Mouse (Mus musculus) limb, embryonic 15.5 days (tissue): ENCODE measurements around the gene Klhl25. TPM values are rescaled to one million over a fixed set of nuclear protein-coding genes. Genes with fewer than 3 reads are reported as not detected.
"Not testable (repeated sequence)": the region's sequence is repeated elsewhere in the genome, so short reads cannot be mapped to it uniquely, and the experiment has no call there.

Source experiments
- ATAC-seq: fragments of 200-750 bp; cut with Nextera tagmentation; 2 replicates; pipeline ENCODE4 v1.8.0; 2017; ENCODE audit warnings: low read depth, moderate TSS enrichment; ENCODE audit not compliant: insufficient number of reproducible peaks, low FRiP score, low TSS enrichment
- H3K27ac ChIP-seq: fragments of 300-500 bp; sonication (generic); 2 replicates; pipeline ENCODE4 v1.5.1; 2015; ENCODE audit warnings: moderate library complexity, mild to moderate bottlenecking, inconsistent platforms
- H3K27me3 ChIP-seq: fragments of 300-500 bp; sonication (generic); 2 replicates; pipeline ENCODE4 v1.6.1; 2015; ENCODE audit warnings: inconsistent platforms
- H3K36me3 ChIP-seq: fragments of 300-500 bp; sonication (generic); 2 replicates; pipeline ENCODE4 v1.6.1; 2015; ENCODE audit warnings: inconsistent platforms
- H3K4me1 ChIP-seq: fragments of 300-500 bp; sonication (generic); 2 replicates; pipeline ENCODE4 v1.6.1; 2015; ENCODE audit warnings: inconsistent platforms
- H3K4me2 ChIP-seq: fragments of 300-500 bp; sonication (generic); 2 replicates; pipeline ENCODE4 v1.6.1; 2015; ENCODE audit warnings: mild to moderate bottlenecking, inconsistent platforms
- H3K4me3 ChIP-seq: fragments of 300-500 bp; sonication (generic); 2 replicates; pipeline ENCODE4 v1.5.1; 2015; ENCODE audit warnings: mild to moderate bottlenecking, inconsistent platforms
- H3K9ac ChIP-seq: fragments of 300-500 bp; sonication (generic); 2 replicates; pipeline ENCODE4 v1.6.1; 2015; ENCODE audit warnings: inconsistent platforms
- H3K9me3 ChIP-seq: fragments of 300-500 bp; sonication (generic); 2 replicates; pipeline ENCODE4 v1.6.1; 2016; ENCODE audit warnings: inconsistent platforms
- WGBS: fragments of 180-500 bp; shearing (Covaris S2); methylation state at CpG from one replicate; pipeline ENCODE4 v1.1.7; 2015; 5-methylcytosine and 5-hydroxymethylcytosine counted together
- polyA plus RNA-seq: library from polyadenylated mRNA; unstranded; fragments of >200 nt; fragmentation: Nextera tagmentation; extraction: Ambion mirVana; gene quantifications from 2 replicates; pipeline ENCODE4 v1.2.1, GENCODE M21; 2015

The Klhl25 gene
- polyA plus RNA-seq, 1 experiment from 2014 or later, result 19.8 TPM

DNA sequence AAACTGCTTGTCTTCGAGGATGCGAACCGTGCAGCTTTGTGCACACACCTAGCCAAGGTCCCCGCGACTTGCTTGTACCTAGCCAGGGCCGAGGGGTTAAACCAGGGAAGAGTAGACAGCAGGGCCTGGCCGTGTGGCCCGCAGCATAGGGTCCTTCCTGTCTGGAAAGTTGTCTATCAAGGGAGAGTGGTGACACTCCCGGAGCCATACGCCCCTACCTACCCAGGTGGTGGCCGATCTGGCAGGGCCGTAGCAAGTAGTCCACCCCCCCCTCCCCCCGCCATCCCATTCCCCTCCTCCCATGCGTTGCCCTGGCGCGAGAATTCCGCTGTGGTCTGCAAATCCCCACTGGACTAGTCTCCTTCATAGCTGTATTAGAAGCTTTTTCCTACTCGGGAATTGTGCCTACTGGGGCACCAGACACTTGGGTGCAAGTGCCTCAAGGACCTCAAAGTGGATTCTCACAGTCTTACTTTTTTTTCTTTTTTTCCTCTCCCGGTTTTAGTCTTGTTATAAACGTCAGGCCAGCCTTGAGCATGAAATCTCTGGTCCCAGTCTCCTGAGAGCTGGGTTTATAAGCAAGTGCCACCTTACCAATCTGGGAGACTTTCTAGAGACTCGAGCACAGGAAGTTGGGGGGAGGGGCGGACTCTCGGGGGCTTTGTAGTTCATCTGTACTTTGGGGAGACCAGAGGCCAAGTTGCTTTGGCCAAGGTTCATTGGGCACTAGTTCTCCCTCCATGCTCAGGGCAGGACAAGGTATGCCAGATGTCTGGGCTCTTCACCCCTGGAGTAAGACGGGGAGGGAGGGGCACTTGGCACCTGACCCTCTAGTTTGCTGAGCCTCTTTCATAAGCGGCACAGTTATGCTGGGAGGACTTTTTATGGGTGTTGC is 913 bp downstream of the Klhl25 start:
- peaks cover 34% of the 10 kb centered on the region for H3K4me1 ChIP-seq
- H3K36me3 ChIP-seq, result peaks cover 5% of the 10 kb centered on the region; the same call in 1 of the 2 replicates
- peak overlapping the region; percentile 81 for H3K4me2 ChIP-seq
- H3K9ac ChIP-seq, result peak overlapping the region; percentile 81
- no peak for ATAC-seq
- H3K27me3 ChIP-seq, result no peaks in the 10 kb centered on the region
- no peaks in the 10 kb centered on the region for H3K9me3 ChIP-seq
- H3K27ac ChIP-seq, result peak overlapping the region; percentile 90
- H3K4me3 ChIP-seq, result peak overlapping the region; percentile 87
- WGBS, result 1% methylated on average over 25 of the region's 25 CpGs

DNA sequence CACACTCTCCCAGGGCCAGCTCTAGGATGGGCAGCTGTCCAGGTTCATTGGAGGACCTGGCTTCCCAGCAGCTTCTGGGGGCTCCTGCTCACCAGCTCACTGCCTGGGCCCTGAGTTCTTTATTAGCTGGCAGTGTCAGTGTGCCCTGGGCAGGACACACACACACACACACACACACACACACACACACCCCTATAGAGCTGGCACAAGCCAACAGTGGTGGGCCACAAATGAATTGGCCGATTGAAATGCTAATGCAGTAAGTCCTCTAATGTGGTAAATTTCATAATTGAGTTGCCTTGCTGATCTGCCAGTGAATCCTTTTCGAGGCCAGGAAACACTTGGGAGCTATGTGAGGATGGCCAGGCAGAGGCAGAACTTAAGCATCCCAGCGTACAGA is 2.3 kb downstream of the Klhl25 start:
- not testable (repeated sequence) for H3K36me3 ChIP-seq, H3K9ac ChIP-seq, H3K27ac ChIP-seq

DNA sequence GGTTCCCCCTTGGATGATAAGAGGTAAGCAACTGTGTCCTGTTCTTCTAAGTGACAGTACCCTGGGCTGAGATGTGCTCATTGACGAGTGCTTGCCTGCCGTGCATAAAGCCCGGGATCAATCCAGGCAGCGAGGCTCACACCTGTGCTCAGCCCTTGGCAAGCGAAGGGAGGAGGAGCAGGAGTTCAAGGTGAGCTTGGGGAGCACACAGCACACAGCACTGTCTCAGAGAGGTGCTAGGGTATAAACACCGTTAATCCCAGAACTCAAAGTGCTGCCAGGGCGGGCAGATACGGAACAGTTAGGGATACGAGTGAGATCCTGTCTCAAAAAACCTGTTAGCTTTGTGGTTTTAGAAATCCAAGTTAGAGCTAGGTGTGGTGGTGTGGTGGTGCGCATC is 3.2 kb downstream of the Klhl25 start:
- no peak for ATAC-seq
- no peak overlapping the region for H3K4me2 ChIP-seq
- H3K9me3 ChIP-seq, result no peaks in the 10 kb centered on the region
- H3K4me3 ChIP-seq, result no peak overlapping the region
- peaks cover 5% of the 10 kb centered on the region; the same call in 1 of the 2 replicates for H3K36me3 ChIP-seq
- whole genome bisulfite sequencing, result 85% methylated on average over 10 of the region's 10 CpGs
- H3K27ac ChIP-seq, result no peak overlapping the region
- no peaks in the 10 kb centered on the region for H3K27me3 ChIP-seq
- peaks cover 54% of the 10 kb centered on the region for H3K4me1 ChIP-seq
- H3K9ac ChIP-seq, result no peak overlapping the region

More for the DNA sequence above, 2.3 kb downstream of the Klhl25 start:
- H3K4me1 ChIP-seq, result peaks cover 47% of the 10 kb centered on the region
- WGBS, result 77% methylated on average over 1 of the region's 3 CpGs
- H3K27me3 ChIP-seq, H3K4me2 ChIP-seq, H3K4me3 ChIP-seq, H3K9me3 ChIP-seq, ATAC-seq: not testable (repeated sequence)

DNA sequence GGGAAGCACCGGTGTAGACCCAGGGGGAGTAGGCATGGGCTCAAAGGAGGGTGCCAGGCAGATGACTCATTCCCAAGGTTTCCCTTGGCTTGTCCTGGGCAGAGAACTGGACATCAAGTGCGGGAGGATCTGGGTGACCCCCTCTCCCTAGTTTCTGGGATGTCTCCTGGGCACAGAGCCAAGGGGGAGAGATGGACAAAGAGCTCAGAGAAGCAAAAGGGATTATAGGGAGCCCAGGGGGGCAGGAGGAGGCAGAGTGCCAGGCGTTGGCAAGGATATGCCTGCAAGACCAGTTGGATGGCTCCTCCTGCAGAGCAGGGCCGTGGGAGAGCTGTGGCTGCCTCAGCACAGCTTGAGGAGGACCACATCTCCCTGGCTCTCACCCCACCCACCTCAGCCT is 4.3 kb downstream of the Klhl25 start:
- H3K27ac ChIP-seq, result peak overlapping the region; percentile 7; the same call in 1 of the 2 replicates

DNA sequence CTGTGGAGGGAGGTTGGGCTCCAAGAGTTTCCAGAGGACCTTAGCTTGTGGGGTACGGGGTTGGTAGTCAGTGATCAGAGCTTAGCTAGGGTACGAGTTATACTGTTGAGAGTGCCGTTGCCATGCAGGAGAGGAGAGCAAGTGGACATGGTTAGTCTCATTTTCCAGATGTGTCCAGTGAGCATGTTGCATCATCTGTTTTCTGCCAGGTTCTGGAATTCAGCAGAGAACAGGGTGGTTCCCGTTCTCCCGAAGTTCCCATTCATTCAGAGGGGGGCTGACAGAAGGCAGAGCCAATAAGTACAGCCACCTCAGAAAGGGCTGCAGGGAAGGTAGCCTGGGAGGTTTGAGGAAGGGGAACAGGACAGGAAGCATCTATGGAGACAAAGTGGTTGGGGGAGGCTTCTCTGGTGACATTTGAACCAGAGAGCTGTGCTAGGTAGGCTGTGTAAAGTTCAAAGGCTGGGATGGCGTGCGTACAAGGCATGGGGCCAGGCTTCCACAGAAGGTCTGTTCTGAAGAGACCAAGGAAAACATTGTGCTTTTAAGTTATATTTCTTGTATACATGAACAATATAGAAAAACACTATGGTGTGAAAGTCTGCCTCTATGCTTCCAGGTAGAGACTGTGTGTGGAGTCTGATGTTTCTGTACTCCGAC is 5.2 kb downstream of the Klhl25 start:
- H3K4me2 ChIP-seq, result no peak overlapping the region

More for the DNA sequence above, 4.3 kb downstream of the Klhl25 start:
- H3K4me1 ChIP-seq, result peaks cover 53% of the 10 kb centered on the region
- 59% methylated on average over 4 of the region's 4 CpGs for WGBS
- no peak overlapping the region for H3K9ac ChIP-seq
- H3K27me3 ChIP-seq, result no peaks in the 10 kb centered on the region
- H3K4me3 ChIP-seq, result no peak overlapping the region
- no peak for ATAC-seq
- H3K36me3 ChIP-seq, result peaks cover 5% of the 10 kb centered on the region; the same call in 1 of the 2 replicates
- H3K4me2 ChIP-seq, result no peak overlapping the region
- H3K9me3 ChIP-seq, result no peaks in the 10 kb centered on the region

DNA sequence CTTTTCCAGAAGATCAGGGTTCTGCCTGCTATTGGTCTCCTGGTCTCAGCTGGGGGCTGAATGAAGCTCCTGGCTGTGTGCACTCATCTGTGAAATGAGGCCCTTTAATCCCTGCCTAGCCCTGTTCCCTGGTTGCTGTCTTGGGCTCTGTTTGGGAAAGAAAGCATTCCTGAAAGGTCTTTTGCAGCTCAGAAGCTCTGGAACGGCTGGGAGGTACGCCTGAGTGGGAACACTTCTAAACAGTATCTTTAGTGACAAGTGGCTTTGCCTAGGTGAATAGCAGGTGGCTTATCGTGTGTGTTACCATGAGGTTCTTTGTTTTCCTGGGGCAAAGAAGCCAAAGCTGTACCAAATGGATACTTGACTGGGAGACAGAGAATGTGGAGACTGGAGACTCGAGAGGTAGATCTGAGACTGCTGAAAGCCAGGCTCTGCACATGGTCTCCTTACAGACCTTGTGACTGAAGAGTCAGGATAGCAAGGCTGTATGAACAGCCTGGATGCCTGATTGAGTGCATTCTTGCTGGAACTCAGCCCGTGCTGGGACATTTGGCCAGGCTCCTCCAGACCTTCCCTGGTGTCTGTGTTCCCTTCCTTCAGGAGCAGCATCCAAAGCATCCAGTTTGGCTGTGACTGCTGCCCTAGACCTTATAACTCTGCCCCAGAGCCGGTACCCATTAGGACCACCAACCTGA is 6.3 kb downstream of the Klhl25 start:
- Histone ChIP-seq H3K4me2 (no peak overlapping the region), H3K4me3 (no peak overlapping the region), H3K9me3 (no peaks in the 10 kb centered on the region), H3K27me3 (no peaks in the 10 kb centered on the region), H3K27ac (no peak overlapping the region), H3K36me3 (peaks cover 8% of the 10 kb centered on the region; the same call in 1 of the 2 replicates), H3K4me1 (peaks cover 44% of the 10 kb centered on the region), H3K9ac (no peak overlapping the region)
- ATAC-seq, result no peak
- 56% methylated on average over 6 of the region's 6 CpGs for WGBS

More for the DNA sequence above, 5.2 kb downstream of the Klhl25 start:
- H3K9ac ChIP-seq, result no peak overlapping the region
- no peak overlapping the region for H3K27ac ChIP-seq
- no peak for ATAC-seq
- H3K9me3 ChIP-seq, result no peaks in the 10 kb centered on the region
- H3K27me3 ChIP-seq, result no peaks in the 10 kb centered on the region
- peaks cover 51% of the 10 kb centered on the region for H3K4me1 ChIP-seq
- peaks cover 5% of the 10 kb centered on the region; the same call in 1 of the 2 replicates for H3K36me3 ChIP-seq
- 67% methylated on average over 8 of the region's 8 CpGs for WGBS
- no peak overlapping the region for H3K4me3 ChIP-seq

DNA sequence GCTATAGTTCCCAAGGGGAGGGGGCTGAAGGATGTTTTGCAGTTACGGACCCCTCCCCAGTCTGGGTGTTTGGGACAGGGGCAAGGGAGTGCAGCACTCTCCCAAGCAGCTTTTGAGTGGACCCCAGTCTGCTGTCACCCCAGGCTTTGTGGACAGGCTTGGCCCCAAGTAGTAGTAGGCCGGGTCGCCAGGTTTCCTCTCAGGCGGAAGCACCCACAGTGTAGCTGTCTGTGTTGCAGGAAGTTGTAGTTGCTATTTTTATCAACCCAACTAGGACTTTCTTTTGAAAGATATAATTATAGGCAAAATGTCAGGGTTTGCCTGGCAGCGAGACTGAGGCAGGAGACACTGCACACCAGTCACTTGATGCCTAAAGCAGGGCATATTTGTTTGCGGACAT is 6.9 kb downstream of the Klhl25 start:
- Histone ChIP-seq H3K27ac (0 out of 2 replicates have a peak overlapping the region, but pooled peaks have one; percentile 7), H3K36me3 (peaks cover 13% of the 10 kb centered on the region; the same call in 1 of the 2 replicates), H3K4me1 (peaks cover 39% of the 10 kb centered on the region), H3K27me3 (no peaks in the 10 kb centered on the region), H3K9me3 (no peaks in the 10 kb centered on the region), H3K9ac (no peak overlapping the region), H3K4me3 (no peak overlapping the region), H3K4me2 (no peak overlapping the region)
- 75% methylated on average over 6 of the region's 6 CpGs for WGBS
- ATAC-seq, result no peak

DNA sequence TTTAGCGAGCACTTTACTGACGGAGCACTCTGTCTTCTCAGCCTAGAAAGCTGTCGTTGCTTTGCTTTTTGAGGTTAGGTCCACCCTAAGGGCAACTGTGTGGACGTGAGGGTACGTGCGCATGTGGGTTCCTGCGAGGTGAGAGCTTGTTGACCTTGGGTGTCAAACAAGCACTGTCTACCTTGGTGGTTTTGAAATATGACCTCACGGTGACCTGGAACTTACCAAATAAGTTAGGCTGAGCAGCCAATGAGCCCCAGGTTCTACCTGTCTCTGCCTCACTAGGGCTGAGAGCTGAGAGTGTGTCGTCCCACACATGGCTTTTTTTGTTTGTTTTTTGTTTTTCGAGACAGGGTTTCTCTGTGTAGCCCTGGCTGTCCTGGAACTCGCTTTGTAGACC is 8.1 kb downstream of the Klhl25 start:
- 72% methylated on average over 11 of the region's 11 CpGs for WGBS
- Histone ChIP-seq H3K9me3 (no peaks in the 10 kb centered on the region), H3K4me2 (no peak overlapping the region), H3K27me3 (no peaks in the 10 kb centered on the region), H3K4me1 (peaks cover 39% of the 10 kb centered on the region), H3K27ac (no peak overlapping the region), H3K4me3 (no peak overlapping the region), H3K9ac (no peak overlapping the region), H3K36me3 (peaks cover 13% of the 10 kb centered on the region; the same call in 1 of the 2 replicates)
- no peak for ATAC-seq

DNA sequence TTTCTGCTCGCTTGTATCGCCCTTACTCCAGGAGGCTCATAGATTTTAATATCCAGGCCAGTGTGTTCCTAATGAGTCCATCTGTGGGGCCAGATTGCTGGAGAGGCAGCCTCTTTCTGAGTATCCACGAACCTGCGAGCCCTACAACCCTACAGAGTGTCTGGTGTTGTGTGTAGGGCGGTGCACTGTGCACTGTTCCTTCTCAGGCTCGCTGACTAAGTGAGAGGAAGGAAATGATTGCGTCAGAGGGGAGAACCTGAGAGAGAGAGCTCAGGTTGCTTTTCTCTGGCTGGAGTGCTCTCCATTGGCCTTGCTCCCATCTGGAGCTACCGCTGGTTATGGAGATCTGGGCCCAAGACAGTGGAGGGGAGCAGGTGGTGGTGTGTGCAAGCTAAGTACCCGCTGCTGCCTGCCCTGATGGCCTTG is 11.7 kb downstream of the Klhl25 start:
- Histone ChIP-seq H3K9me3 (no peaks in the 10 kb centered on the region), H3K4me2 (no peak overlapping the region), H3K4me3 (no peak overlapping the region), H3K27me3 (no peaks in the 10 kb centered on the region), H3K27ac (no peak overlapping the region), H3K9ac (no peak overlapping the region), H3K36me3 (peaks cover 17% of the 10 kb centered on the region; the same call in 1 of the 2 replicates), H3K4me1 (peaks cover 13% of the 10 kb centered on the region)
- no peak for ATAC-seq
- WGBS, result 72% methylated on average over 9 of the region's 9 CpGs

DNA sequence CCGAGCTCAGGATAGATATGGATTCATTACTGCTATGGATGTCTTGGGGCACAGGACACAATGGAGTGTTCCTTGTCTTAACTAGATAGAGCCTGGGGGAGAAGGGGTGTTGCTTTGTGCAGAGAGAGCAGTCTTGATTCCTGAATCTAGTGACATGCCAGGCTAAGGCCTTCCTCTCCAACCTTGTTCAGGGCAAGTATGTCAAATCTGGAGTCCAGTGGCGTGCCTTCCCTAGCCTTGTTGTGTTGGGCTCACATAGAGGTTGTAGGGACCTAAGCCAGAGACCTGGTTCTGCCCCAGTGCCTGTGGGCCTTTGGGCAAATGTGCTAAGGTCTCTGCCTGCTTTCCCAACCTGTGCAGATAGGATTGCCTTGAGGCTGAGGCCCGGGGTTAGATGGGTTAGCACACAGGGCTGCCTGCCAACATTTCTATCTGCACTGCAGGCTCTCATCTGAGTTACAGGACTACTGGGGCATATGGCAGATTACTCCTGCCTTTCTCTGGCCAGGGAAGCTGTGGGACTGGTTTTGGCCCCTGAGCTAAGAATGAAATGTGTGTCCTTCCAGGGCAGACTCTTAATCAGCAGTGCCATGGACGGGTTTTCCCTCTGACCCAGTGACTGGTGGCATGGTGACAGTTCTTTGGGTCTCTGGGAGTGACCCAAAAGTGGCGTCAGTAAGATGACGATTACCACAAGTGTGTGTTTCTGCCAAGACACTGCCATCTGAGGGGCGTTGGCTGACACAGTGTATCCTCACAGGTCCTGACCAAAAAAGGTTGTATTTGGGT is 13.7 kb downstream of the Klhl25 start:
- 92% methylated on average over 7 of the region's 7 CpGs for WGBS
- H3K4me3 ChIP-seq, H3K27ac ChIP-seq, H3K4me1 ChIP-seq, H3K27me3 ChIP-seq, H3K9ac ChIP-seq, H3K9me3 ChIP-seq, ATAC-seq, H3K4me2 ChIP-seq: not testable (repeated sequence)
- peaks cover 38% of the 10 kb centered on the region for H3K36me3 ChIP-seq

DNA sequence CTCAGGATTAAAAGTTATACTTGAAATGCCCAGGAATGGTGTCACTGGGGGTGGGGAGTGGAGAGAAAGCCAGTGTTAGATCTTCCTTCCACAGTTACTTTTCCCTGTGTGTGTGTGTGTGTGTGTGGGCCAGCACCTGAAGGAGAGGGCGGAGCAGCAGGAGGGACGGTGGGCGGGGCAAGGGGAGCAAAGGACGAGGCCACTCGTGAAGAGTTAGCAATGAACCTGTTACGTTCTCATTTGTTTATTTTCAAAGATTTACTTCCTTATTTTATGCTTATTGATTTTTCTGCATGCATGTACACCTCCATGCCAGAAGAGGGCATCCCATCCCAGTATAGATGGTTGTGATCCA is 14.3 kb downstream of the Klhl25 start:
- H3K4me2 ChIP-seq, H3K27me3 ChIP-seq, H3K9ac ChIP-seq, H3K4me1 ChIP-seq, H3K9me3 ChIP-seq, ATAC-seq, H3K27ac ChIP-seq, H3K4me3 ChIP-seq: not testable (repeated sequence)
- H3K36me3 ChIP-seq, result peaks cover 43% of the 10 kb centered on the region
- WGBS, result 94% methylated on average over 6 of the region's 6 CpGs
